Comparison of ENCODE assay signal across 18 mouse cellular contexts in the genomic region with DNA sequence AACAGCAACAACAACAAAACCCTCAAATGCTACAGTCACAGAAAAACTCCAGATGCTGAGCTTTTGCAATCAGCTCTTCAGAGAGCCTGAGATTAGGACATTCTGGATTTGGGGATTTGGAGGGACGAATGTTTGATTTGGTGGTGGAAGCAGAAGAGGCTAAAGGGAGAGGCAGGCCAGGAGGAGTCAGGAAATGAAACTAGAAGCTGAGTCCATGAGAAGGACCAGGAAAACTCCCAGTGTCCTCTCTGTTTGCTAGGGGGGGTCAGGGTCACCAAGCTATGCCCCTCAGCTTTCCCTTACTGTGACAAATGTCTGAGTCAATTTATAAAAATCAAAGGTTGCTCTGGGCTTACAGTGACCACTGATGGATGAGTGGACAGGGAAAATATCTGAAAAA. TPM values are rescaled to one million over a fixed set of nuclear protein-coding genes. Genes with fewer than 3 reads are reported as not detected.
"Had no signal": no experiment of that assay in that cellular context is flagged by ENCODE, and none has a peak within 500 bp of the region (broad histone marks: within the 10 kb centered on the region; RNA-seq: fewer than 3 reads in every experiment).

No protein-coding gene starts in this region.

- DNase-seq: lung, adult 18-20 months; lung, embryonic 14.5 days; lung, postnatal 10 days; midbrain, embryonic 14.5 days; right cerebral cortex, postnatal 14 days; spleen, adult 18-20 months; thymus, adult 18-20 months; thymus, postnatal 14 days; thymus, postnatal 36 days had no signal

- H3K9ac ChIP-seq: lung, embryonic 14.5 days; midbrain, embryonic 12.5 days; neural tube, embryonic 13.5 days; neural tube, embryonic 15.5 days had no signal

- H3K36me3 ChIP-seq: midbrain, embryonic 10.5 days; midbrain, embryonic 12.5 days; neural tube, embryonic 13.5 days; neural tube, embryonic 15.5 days had no signal

- H3K4me3 ChIP-seq: midbrain, embryonic 10.5 days; midbrain, embryonic 12.5 days; myocyte; neural tube, embryonic 13.5 days; neural tube, embryonic 15.5 days had no signal

- H3K9me3 ChIP-seq: midbrain, embryonic 10.5 days; midbrain, embryonic 12.5 days; neural tube, embryonic 13.5 days; neural tube, embryonic 15.5 days had no signal

- H3K4me1 ChIP-seq: midbrain, embryonic 12.5 days; neural tube, embryonic 13.5 days; neural tube, embryonic 15.5 days had no signal

- H3K4me2 ChIP-seq: lung, embryonic 14.5 days; midbrain, embryonic 12.5 days; neural tube, embryonic 13.5 days; neural tube, embryonic 15.5 days had no signal

- H3K27ac ChIP-seq: midbrain, embryonic 10.5 days; midbrain, embryonic 12.5 days; neural tube, embryonic 13.5 days; neural tube, embryonic 15.5 days had no signal

- H3K27me3 ChIP-seq: midbrain, embryonic 12.5 days; neural tube, embryonic 13.5 days; neural tube, embryonic 15.5 days had no signal

- ATAC-seq: midbrain, embryonic 16.5 days had no signal

RNA-seq across cellular contexts. Expression of a gene that starts 20.1 kb away (rescaled TPM):
- total RNA-seq: megakaryocyte, adult 5-6 weeks; megakaryocyte-erythroid progenitor cell, adult 5-6 weeks had no signal

RNA-seq across cellular contexts. Expression of a gene that starts 43.9 kb away (rescaled TPM):
- total RNA-seq: megakaryocyte, adult 5-6 weeks; megakaryocyte-erythroid progenitor cell, adult 5-6 weeks had no signal
- polyA plus RNA-seq: midbrain, embryonic 10.5 days; midbrain, embryonic 12.5 days; neural tube, embryonic 11.5 days had no signal
